Mouse (Mus musculus) ovary, postnatal 36 days (tissue): ENCODE data around the gene Acat3.
"Not testable (repeated sequence)": the region's sequence is repeated elsewhere in the genome, so short reads cannot be mapped to it uniquely, and the experiment has no call there.

Experiments
- DNase-seq: peaks from one replicate; pipeline ENCODE4 v3.0.0; 2022; ENCODE audit warnings: low spot score, mixed read lengths

The Acat3 gene

GRCm38 (mm10) chr17:12916588-12917380, 23.6 kb downstream of the Acat3 start:
- DNase-seq: no peak

- peak; percentile 98 for DNase-seq
These were observed 24.4 kb downstream of the Acat3 start, which contains the start of gene Mrpl18 for GRCm38 (mm10) chr17:12915881-12916583. Gene Mrpl18, minus strand, starts transcription at chr17:12916345.

- DNase-seq: no peak
These were observed 24.9 kb downstream of the Acat3 start, which contains the start of gene Tcp1 for GRCm38 (mm10) chr17:12915488-12915880. Gene Tcp1, plus strand, starts transcription at chr17:12915701.

- DNase-seq: no peak
These were observed 30.0 kb downstream of the Acat3 start for GRCm38 (mm10) chr17:12910391-12910790.

GRCm38 (mm10) chr17:12909361-12910280, 30.8 kb downstream of the Acat3 start, which contains the start of gene Pnldc1:
Gene Pnldc1, minus strand, starts transcription at chr17:12910230.
- peak; percentile 29 for DNase-seq

- DNase-seq: no peak
These were observed 34.0 kb downstream of the Acat3 start for GRCm38 (mm10) chr17:12906436-12906835.

- DNase-seq: no peak
These were observed 34.6 kb downstream of the Acat3 start for GRCm38 (mm10) chr17:12905810-12906209.

- DNase-seq: no peak
These were observed 36.1 kb downstream of the Acat3 start for GRCm38 (mm10) chr17:12904349-12904748.

GRCm38 (mm10) chr17:12903372-12904333, 36.7 kb downstream of the Acat3 start:
- DNase-seq: no peak

GRCm38 (mm10) chr17:12902291-12902690, 38.1 kb downstream of the Acat3 start:
- no peak for DNase-seq

- not testable (repeated sequence) for DNase-seq
These were observed 41.8 kb downstream of the Acat3 start for GRCm38 (mm10) chr17:12898607-12899006.

- no peak for DNase-seq
These were observed 42.7 kb downstream of the Acat3 start for GRCm38 (mm10) chr17:12897674-12898073.

- DNase-seq: no peak
These were observed 48.4 kb downstream of the Acat3 start for GRCm38 (mm10) chr17:12892033-12892432.

GRCm38 (mm10) chr17:12891054-12891453, 49.3 kb downstream of the Acat3 start:
- DNase-seq: no peak

- no peak for DNase-seq
These were observed 53.2 kb downstream of the Acat3 start for GRCm38 (mm10) chr17:12887021-12887775.

GRCm38 (mm10) chr17:12886620-12887019, 53.8 kb downstream of the Acat3 start:
- no peak for DNase-seq

GRCm38 (mm10) chr17:12881216-12881615, 59.2 kb downstream of the Acat3 start:
- no peak for DNase-seq

- peak; percentile 74 for DNase-seq
These were observed 60.2 kb downstream of the Acat3 start for GRCm38 (mm10) chr17:12880178-12880577.

- no peak for DNase-seq
These were observed 64.7 kb downstream of the Acat3 start, which contains the start of gene Mrgprh for GRCm38 (mm10) chr17:12875734-12876133. Gene Mrgprh, plus strand, starts transcription at chr17:12876034.
